Mouse (Mus musculus) adrenal gland (tissue): ENCODE measurements around the gene Sbno2.

Experiments used
- intact Hi-C: fragments of 180-260 bp; cut with DNase I; formaldehyde crosslinking; loops from one replicate; pipeline ENCODE4 v1.15.1; 2025
- long read RNA-seq, 2 experiments: library from polyadenylated mRNA; unstranded; transcript quantifications; one replicate each; pipeline ENCODE4 v2.0.0; 2020; ENCODE audit warnings: borderline replicate concordance in 1 of 2; ENCODE audit not compliant: insufficient replicate concordance in 1 of 2

The Sbno2 gene
- long read RNA-seq, experiment 1, partial matches to known transcripts = 2 of 5 reads
- long read RNA-seq, experiment 1, other reads (novel, unspliced or antisense) = 1 of 5 reads
- long read RNA-seq, experiment 2, partial matches to known transcripts = 7 of 23 reads
- long read RNA-seq, experiment 2, other reads (novel, unspliced or antisense) = 13 of 23 reads

DNA sequence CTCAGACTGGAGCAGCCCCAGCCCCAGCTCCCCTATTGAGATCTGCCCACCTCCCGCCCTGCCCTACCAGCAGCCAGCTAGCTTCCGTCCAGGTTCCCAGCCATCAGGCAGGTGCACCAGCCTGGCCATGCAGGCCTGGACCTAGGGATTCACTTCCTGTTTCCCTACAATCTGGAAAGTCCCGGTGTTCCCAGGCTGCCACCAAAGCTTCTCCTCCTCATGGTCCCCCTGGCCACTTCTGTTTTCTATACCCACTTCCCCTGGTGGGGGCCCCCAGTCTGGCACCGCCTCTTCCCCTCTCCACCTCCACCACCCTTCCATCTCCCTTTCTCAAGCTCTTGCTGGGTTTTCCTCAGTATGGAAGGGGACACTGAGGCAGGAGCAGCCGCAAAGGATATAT lies at the start of gene Sbno2:
Gene Sbno2 (minus strand): TSS at position 112 of the 400 bp plus-strand sequence.
- intact Hi-C loops = no loop called here

DNA sequence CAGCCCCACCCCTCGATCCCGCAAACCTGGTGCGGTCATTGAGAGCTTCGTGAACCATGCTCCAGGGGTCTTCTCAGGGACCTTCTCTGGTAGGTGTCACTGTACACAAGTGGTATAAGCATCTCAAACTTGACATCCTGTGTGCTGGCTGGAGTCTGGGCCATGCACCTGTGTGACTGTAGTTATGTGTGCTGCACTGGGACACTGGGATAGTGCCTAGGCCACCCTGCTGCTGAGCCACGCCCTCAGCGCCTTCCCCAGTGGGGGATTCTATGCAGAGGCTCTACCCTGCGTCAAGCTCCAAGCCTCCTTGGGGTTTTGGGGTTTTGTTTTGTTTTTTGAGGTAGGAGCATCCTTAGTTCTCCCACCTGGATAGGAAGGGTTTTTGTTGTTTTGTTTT lies 49.0 kb upstream of the Sbno2 start:
- intact Hi-C loops = no loop called here

DNA sequence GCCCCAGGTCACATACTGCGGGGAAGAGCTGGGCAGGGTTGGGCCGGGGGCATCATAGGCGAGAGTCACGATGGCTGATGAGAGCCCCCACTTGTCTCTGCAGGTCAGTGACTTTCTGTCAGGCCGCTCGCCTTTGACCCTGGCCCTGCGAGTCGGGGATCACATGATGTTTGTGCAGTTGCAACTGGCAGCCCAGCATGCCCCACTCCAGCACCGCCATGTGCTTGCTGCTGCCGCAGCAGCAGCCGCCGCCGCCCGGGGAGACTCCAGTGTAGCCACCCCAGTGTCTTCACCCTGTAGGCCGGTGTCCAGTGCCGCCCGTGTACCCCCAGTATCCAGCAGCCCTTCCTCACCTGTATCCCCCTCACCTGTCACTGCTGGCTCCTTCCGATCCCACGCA lies 48.3 kb upstream of the Sbno2 start:
- intact Hi-C loops = no loop called here

DNA sequence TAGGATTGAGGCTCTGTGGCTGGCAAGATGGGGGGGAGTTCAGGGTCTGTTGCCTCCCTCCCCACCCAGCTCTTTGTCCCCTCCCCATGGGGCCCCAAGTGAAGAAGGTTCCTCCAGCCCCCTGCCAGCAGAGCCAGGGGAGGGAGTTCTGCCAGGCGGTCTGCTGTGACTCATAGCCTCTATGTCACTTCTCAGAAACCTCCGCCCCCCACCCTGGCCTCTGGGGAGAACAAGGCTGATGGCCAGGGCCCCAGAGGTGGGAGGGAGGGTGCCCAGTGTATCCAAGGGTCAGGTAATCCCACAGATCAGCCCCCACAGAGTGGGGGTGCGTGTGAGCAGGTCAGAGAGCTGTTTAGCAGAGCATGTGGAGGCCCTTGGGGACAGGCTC lies 47.5 kb upstream of the Sbno2 start:
- intact Hi-C loops = no loop called here

DNA sequence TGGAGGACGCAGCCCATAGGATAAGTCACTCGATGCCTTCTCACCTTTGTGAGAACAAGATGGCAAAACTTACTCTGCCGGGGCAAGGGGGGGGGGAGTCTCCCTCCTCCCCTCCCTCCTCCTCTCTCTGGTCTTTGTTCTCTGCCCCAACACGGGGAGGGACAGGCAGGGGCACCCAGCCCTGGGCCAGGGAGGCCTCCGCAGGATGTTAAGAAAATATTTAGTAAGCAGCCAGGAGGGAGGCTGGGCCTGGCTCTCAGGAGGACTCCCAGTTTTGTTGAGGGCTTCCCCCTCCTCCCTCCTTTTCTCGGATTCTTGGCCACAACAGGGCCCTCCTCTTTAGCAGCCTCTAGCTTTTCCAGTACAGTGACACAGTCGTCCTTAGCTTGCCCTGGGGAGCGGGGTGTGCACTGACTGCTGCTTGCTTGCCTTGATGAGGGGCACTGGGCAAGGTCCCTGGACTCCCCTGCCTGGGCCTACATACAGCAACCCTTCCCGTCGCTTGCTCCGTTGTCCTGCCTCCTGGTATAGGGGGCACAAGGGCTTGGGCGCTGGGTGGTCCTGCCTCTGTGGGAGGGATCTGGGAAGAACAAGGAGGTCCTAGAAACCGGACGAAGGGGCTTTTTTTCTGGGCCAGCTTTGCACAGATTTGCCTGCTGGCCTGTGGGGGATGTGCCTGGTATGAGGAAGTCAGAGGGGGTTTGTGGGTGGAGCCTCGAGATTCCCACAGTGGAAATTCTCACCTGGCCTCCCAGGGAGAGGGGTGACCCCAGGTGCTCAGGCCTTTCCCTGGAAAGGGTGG lies 46.9 kb upstream of the Sbno2 start:
- intact Hi-C loops = no loop called here

DNA sequence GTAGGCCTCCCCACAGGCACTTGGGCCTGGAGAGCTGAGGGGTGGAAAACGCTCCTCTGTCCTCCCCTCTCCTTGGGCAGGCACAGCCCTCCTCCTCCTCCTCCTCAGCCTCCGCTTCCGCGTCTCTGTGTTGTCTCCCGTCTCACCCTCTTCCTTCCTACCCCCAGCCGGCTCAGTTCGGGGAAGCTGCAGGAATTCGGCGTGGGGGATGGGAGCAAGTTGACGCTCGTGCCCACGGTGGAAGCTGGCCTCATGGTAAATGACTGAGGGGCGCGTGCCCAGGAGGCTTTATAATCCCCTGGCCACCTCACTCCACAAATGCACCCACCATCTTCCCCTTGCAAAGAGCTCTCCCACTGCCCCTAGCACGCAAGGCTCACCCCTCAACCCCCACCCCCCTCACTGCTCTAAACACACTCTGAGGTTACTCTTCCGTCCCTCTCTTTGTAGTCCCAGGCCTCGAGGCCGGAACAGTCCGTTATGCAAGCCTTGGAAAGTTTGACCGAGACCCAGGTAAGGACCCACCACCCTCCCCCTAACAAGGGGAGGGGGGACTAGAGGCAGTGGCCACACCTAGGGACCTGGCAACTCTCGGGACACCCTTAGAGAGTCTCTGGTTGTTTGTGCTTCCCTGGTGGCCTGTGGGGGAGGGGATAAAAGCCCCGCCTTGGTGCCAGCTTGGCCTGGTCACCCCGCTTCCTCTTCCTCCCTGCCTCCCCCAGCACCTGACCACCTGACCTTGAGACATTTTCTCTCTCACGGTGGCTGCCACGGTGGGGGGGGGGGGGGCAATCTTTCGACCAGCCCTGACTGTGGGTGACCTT lies 46.1 kb upstream of the Sbno2 start:
- intact Hi-C loops = no loop called here

DNA sequence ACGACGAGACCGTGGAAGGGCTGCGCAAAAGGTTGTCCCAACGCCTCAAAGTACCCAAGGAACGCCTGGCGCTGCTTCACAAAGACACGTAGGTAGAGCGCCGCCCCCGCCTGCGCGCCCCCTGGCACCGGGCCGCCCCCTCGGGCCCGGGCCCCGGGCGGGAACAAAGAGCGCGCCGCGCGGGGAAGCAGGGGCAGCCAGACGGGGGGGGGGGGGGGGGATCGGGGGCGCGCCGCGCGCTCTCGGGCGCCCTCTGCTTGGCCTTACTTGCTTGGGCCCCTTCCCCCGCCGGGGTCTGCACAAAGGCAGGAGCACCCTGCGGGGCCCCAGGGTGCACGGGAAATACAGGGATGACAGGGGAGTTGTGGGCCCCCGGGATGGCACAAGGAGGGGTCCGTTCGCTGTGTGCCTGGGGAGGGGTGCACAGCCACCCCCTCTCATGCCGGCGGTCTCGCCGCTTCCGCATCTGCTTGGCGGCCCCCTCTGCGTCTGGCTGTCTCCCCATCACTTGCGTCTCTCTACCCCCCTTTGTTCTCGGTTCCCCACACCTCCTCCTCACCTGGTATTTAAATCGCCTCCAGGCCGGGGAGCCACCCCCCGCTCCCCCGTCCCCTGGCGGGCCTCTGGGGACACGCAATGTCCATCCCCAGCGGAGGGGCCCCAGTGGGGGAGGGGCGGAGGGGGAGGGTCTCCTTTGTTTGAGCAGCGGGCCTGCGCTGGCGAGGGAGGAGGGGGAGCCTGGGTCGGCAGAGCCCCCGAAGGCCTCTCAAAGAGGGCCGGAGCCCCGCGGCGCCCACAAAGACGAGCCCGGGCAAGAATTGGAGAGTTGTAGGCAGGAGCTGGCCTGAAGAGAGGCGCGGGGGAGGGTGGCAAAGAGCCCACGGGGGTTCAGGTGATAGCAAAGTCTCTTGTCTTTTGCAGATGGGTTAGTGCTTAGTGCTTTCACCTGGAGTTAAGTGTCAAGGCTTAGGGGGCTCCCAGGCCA lies 45.1 kb upstream of the Sbno2 start:
- intact Hi-C loops = no loop called here

DNA sequence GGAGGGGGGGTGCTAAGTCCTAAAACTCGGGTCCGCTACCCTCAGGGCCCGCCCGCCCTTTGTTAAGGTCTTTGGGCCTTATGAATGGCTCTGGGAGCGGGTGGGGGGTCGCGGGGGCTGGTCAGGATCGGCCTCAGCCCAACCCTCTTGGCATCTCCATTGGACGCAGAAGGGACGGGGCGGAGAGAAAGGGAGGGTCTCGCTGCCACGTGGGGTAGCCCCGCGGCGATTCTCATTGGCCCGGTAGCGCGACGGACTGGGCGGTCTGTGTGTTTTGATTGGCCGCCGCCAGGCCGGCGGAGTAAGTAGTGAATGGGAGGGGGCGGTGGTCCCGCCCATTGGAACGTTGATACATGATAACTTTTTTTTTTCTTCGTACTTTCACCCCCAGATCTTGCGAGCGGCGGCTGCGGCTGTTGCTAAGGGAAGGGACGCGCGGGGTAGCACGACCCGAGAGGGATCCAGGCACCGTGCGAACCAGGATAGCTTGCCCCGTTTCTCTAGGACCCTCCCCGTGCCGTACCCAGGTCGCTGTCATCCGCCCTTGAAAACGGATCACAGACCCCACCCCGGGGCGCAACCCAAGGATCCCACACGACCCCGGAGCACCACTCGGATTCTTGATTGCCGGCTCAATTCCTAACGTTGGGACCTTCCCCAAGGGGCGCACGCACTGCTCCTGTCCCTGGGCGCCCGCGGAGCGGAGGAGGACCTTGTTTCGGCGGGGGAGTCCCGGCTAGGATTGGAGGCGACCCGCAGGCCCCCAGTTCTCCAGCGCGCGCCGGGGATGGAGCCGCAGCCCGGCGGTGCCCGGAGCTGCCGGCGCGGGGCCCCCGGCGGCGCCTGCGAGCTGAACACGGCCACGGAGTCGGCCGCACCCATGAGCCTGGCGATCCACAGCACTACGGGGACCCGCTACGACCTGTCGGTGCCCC lies 44.2 kb upstream of the Sbno2 start:
- intact Hi-C loops = no loop called here

DNA sequence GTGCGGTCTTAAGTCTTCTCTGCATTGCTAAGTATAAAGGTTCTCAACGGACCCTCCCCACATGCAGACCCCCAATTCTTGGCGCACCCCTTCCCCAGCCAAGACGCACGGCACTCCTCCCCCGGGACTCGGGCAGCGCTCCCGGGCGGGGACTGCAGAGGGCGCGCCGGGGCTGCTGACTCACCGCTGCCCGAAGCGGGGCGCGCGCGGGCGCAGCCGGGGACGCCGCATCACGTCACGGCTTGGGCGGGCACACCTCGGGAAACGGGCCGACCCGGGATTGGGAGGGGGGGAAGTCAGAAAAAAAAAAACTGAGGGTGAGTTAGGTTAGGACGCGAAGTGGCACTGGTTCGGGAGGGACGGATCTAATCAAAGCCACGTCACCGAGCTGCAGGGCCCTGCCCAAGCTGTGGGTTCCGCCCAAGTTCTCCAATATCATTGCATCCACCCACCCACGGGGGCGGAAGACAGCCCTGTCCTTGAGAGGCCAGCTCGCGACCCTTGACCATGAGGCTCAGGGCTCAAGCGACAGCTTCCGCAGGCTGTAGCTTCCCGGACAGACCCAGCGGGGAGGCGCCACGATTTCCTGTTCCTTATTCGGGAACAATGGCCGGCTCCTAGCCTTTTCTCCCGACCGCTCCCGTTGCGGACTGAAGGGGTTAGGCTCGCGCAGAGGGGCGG lies 43.4 kb upstream of the Sbno2 start:
- intact Hi-C loops = no loop called here

DNA sequence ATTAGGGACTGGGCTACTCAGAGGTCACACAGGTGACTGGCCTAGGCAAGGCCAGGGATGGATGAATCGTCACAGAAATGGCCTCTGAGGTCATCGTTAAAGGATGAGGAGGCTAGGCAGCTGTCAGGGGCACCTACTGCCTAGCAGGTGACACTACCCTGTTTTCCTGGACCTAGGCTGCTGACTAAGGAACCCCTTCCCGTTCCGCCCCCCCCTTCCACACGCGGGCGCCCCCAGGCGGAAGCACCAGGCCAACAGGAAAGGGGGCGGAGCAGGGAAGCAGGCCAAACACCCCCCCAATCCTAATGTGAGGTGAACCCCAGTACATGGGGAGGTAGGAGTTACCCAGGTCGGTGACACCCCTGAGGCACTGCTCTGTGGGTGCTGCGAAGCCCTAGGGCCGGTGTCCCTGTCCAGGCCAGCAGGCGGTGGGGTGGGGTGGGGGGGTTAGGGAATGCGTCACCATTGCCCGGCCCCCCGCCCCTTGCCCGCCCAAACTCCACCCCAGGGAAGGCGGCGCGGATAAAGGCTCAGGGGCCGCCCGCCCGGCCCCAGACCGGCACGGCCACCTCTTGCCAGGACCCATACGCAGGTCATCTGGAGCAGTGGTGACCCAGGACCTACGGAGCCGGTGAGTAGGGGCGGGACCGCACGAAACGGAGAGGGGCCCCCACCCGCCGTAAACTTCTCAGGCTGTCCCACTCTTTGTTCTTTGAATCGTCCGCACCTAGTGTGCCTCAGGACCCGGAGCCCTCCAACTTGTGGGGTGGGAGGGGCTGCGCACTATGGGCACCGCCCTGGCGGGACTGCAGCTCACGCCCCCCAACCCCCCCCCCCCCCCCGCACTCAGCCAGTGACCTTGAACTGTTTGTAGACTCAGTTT lies 42.6 kb upstream of the Sbno2 start, which contains the start of gene Midn:
Gene Midn (plus strand): TSS at position 554 of the 883 bp plus-strand sequence.
- intact Hi-C loops = no loop called here

DNA sequence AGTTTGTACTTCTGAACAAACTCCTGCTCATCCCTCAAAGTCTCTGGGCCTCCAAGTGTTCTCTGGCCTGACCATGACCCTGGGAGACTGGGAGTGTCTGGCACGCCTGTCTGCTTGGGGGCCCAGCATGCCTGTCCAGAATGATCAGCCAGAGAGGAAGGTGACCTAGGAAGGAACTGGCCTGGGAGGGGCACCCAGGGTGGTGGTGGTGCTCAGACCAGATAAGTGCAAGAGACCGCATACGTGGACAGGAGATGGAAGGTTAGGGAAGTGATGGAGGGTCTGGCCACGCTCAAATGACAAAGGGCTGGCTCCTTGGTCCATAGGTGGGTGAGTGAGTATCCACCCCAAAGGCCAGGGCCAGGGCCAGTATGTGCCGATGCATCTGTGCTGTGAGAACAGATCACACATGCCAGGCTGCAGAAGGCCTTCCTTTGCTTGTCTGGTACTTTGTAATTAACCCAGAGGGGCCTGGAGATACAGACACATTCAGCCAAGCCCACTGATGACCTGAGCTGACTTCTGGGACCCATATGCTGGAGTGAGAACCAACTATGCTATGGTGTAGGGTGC lies 41.9 kb upstream of the Sbno2 start:
- intact Hi-C loops = no loop called here

DNA sequence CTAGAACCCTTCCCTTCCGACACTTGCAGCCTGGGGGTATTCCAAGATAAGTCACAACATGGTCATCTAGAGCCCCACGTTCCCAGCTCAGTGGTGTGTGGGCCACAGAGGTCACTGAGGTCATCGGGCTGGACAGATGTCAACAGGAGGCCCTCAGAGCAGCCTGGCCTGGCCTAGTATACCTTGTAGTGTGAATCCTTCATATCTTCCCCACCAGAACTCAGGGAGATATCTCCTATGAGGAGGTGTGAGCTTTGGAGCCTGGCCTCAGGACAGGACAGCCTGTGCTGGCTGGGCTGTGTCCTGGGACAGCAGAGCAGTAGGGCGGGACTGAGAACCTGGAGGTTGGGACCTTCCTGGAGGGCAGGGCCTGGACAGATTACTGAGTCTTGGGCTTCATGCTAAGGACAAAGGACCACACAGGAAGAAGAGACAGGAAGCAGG lies 41.2 kb upstream of the Sbno2 start:
- intact Hi-C loops = no loop called here

DNA sequence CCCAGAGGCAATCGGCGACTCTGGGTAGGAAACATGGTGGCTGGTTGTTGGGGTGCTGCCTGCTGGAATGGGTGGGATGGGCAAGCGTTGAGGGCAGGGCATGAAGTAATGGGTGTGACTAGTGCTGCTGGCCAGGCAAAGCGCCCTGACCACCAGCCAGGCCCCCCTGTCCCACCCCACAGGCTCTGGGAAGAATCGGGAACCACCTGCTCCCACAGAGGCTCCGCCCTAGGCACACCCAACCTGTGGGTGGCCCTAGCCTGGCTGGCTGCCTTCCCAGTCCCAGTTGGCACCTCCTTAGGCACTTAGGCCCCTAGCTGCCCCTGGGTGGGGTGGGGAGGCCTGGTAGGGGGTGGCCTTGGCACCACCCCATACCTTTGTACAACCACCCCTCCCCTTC lies 40.5 kb upstream of the Sbno2 start:
- intact Hi-C loops = loop anchor here (1.0 kb wide), 1 partner anchor 19 kb away; the partner anchor contains the start of gene Cirbp

DNA sequence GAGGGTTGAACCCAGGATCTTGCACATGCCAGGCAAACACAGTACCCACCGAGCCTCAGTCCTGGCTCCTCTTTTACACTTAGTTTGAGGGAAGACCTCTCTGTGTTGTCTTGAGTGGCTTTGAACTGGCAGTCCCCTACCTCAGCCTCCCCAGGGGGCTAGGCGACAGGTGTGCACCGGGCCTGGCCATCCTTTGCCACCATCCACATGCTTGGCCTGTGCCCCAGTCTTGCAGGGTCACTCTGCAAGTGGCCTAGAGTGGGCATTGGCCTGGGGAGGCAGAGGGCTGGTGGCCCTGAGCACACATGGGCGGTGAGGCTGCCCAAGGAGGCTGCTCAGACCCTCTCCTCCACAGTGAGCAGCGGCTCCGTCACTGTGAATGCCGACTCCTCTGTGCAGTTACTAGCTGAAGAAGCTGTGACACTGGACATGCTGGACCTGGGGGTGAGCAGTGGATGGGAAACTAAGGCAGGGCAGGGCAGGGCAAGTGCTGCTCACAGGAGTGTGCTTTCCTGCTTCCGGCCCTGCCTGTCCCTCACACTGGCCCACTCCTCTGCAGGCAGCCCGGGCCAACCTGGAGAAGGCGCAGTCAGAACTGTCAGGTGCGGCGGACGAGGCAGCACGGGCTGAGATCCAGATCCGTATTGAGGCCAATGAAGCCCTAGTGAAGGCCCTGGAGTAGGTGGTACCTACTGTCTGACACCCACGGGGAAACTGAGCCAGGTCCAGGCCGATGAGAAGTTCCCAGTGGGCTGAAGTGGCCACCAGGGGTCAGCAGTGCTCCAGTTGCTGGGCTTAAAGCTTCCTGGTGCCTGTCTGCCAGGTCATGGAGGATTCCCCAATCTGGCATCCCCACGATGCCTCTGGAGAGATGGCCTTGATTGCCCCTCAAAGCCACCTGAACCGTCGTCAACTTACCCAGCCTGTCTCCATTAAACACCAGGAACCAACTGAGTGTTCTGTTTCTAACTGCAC lies 39.8 kb upstream of the Sbno2 start:
- intact Hi-C loops = loop anchor here (1.0 to 5.0 kb wide), 2 partner anchors 20 to 158 kb away; partner anchors contain the start of genes Cirbp and Cnn2

DNA sequence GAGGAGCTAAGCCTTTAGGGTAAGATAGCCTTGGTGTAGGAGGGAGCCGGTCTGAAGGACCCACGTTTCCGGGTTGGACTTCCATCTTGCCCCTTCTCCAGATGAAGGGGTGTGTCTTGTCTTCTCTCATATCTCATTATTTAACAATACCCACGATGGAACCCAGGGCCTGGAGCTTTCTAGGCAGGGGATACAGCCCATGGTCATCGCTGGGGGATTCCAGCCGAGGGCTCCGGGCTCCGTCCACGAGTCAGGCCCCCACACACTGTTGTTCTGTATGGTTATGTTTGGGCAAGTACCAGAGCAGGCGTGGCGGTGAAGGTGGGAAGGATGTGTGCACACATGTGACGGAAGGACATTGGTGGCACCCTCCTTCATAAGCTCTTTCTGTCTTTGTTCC lies 38.8 kb upstream of the Sbno2 start:
- intact Hi-C loops = loop anchor here (5.0 kb wide), 1 partner anchor 157 kb away; the partner anchor contains the start of gene Cnn2

DNA sequence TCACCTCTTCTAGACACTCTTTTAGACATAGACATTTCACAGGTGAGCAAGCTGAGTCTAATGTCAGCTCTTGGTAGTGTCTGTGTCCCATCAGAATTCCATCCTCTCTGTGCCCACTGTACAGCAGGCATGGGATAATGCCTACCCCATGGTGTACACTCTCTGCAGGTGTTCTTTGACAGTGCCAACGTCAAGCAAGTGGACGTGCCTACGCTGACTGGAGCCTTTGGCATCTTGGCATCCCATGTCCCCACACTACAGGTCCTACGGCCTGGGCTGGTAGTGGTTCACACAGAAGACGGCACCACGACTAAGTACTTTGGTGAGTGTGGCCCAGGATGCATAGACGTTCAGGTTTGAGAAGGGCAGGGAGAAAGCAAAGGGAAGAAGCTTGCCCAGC lies 38.3 kb upstream of the Sbno2 start:
- intact Hi-C loops = loop anchor here (5.0 kb wide), 1 partner anchor 156 kb away; the partner anchor contains the start of gene Cnn2
